Mouse (Mus musculus) kidney, postnatal 0 days (tissue): ENCODE results near the gene Kifc1. TPM values are rescaled to one million over a fixed set of nuclear protein-coding genes. Genes with fewer than 3 reads are reported as not detected.
"Not testable (repeated sequence)": the region's sequence is repeated elsewhere in the genome, so short reads cannot be mapped to it uniquely, and the experiment has no call there.

Experiments used
- ATAC-seq: fragments of 200-750 bp; cut with Nextera tagmentation; replicated peaks from 2 replicates; pipeline ENCODE4 v1.8.0; 2017; ENCODE audit warnings: low read depth, moderate number of reproducible peaks, moderate TSS enrichment, moderate library complexity; ENCODE audit not compliant: low FRiP score
- DNase-seq: peaks from one replicate; pipeline ENCODE4 v3.0.0-alpha.2; 2016; ENCODE audit warnings: low spot score
- H3K27ac ChIP-seq: fragments of 300-500 bp; sonication (generic); 2 replicates; pipeline ENCODE4 v1.5.1; 2014; ENCODE audit warnings: mild to moderate bottlenecking
- H3K27me3 ChIP-seq: fragments of 300-500 bp; sonication (generic); 2 replicates; pipeline ENCODE4 v1.6.1; 2014; ENCODE audit warnings: low read length, mixed read lengths; ENCODE audit not compliant: insufficient read depth
- H3K36me3 ChIP-seq: fragments of 300-500 bp; sonication (generic); 2 replicates; pipeline ENCODE4 v1.6.1; 2014; ENCODE audit warnings: low read length, mixed read lengths; ENCODE audit not compliant: insufficient read depth
- H3K4me1 ChIP-seq: fragments of 300-500 bp; sonication (generic); replicated peaks from 2 replicates; pipeline ENCODE4 v1.6.1; 2014; ENCODE audit warnings: antibody characterized with exemption, low read length, mixed read lengths; ENCODE audit not compliant: insufficient read depth
- H3K4me2 ChIP-seq: fragments of 300-500 bp; sonication (generic); 2 replicates; pipeline ENCODE4 v1.6.1; 2014; ENCODE audit warnings: mild to moderate bottlenecking, low read length, moderate library complexity, mixed read lengths
- H3K4me3 ChIP-seq: fragments of 300-500 bp; sonication (generic); replicated peaks from 2 replicates; pipeline ENCODE4 v1.5.1; 2014; ENCODE audit warnings: low read depth, low read length
- H3K9ac ChIP-seq: fragments of 300-500 bp; sonication (generic); 2 replicates; pipeline ENCODE4 v1.6.1; 2014; ENCODE audit warnings: low read depth, low read length
- H3K9me3 ChIP-seq: fragments of 300-500 bp; sonication (generic); replicated peaks from 2 replicates; pipeline ENCODE4 v1.6.1; 2016; ENCODE audit warnings: low read length, inconsistent platforms, mixed read lengths
- CTCF ChIP-seq: IDR thresholded peaks from 2 replicates; pipeline ENCODE4 v1.5.1; 2016; ENCODE audit warnings: antibody characterized with exemption, low read depth, mild to moderate bottlenecking, moderate library complexity
- WGBS: fragments of 180-500 bp; shearing (Covaris S2); extraction: QIAGEN DNeasy Blood & Tissue Kit; methylation state at CpG from one replicate; pipeline ENCODE4 v1.1.7; 2014; 5-methylcytosine and 5-hydroxymethylcytosine counted together
- polyA plus RNA-seq: library from polyadenylated mRNA; unstranded; fragments of >200 nt; fragmentation: Nextera tagmentation; extraction: Ambion mirVana; gene quantifications from 2 replicates; pipeline ENCODE4 v1.2.1, GENCODE M21; 2015

Gene Kifc1
- polyA plus RNA-seq, 1 experiment from 2014 or later: 3.4 TPM

DNA sequence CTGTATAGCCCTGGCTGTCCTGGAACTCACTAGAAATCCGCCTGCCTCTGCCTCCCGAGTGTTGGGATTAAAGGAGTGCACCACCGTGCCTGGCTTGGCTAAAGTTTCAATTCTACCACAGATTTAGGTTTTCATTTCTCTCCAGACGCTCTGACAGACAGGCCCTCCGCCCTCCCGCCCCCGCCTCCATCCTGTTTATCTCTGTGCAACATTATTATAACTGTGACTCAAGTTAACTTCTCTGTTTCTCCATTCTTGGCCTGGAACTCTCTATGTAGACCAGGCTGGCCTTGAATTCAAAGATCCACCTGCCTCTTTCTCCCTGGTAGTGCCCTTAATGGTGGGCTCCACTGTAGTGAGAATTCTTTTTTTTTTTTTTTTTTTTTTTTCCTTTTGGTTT, 12.0 kb upstream of the Kifc1 start:
- H3K36me3 ChIP-seq: no peaks in the 10 kb centered on the region
- ATAC-seq (no peak), DNase-seq (no peak)
- no peaks in the 10 kb centered on the region for H3K27me3 ChIP-seq
- H3K27ac ChIP-seq: no peak overlapping the region
- no peaks in the 10 kb centered on the region for H3K9me3 ChIP-seq
- H3K9ac ChIP-seq: no peak overlapping the region
- no peak overlapping the region for H3K4me2 ChIP-seq
- 74% methylated on average over 7 of the region's 7 CpGs for WGBS
- H3K4me1 ChIP-seq: no peaks in the 10 kb centered on the region
- H3K4me3 ChIP-seq: no peak overlapping the region
- no peak for TF ChIP-seq CTCF

DNA sequence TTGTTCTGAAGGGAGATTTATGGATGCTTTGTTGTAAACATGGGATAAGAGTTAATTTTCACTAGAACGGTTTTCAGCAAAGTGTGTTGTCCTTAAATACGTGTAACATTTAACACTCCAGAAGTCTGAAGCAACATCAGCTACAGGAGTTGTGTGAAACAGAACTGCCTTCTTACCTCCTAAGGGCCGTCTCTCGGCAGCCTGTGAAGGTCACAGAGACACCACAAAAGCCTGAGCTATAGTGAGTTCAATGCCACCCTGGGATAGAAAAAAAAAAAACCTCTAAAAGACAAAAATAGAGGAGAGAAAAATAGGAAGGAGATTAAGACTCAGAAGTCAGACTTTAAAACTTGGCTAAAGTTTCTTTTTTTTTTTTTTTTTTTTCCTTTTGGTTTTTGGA, 11.6 kb upstream of the Kifc1 start:
- ATAC-seq: no peak
- Histone ChIP-seq H3K4me2 (no peak overlapping the region), H3K9ac (no peak overlapping the region), H3K36me3 (no peaks in the 10 kb centered on the region), H3K27ac (no peak overlapping the region), H3K4me3 (no peak overlapping the region), H3K9me3 (no peaks in the 10 kb centered on the region), H3K27me3 (no peaks in the 10 kb centered on the region), H3K4me1 (no peaks in the 10 kb centered on the region)
- no peak for DNase-seq
- 20% methylated on average over 4 of the region's 4 CpGs for WGBS
- TF ChIP-seq CTCF: no peak

DNA sequence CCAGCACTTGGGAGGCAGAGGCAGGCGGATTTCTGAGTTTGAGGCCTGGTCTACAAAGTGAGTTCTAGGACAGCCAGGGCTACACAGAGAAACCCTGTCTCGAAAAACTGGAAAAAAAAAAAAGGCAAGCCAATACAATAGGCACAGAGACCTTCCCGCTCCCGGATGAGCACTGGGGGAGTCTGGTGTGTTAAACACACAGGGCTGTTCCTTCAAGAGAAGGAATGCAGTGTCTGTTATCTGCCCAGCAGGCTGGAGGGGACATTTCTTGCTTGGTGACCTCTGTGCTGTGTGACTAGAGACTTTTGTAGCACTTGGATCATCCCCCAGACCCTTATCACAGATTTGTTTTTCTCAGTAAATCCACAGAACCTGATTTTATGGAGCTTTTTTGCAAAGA, 11.2 kb upstream of the Kifc1 start:
- no peaks in the 10 kb centered on the region for H3K36me3 ChIP-seq
- ATAC-seq: no peak
- no peaks in the 10 kb centered on the region for H3K27me3 ChIP-seq
- no peak overlapping the region for H3K9ac ChIP-seq
- no peak for DNase-seq
- 67% methylated on average over 4 of the region's 4 CpGs for WGBS
- H3K4me1 ChIP-seq: no peaks in the 10 kb centered on the region
- TF ChIP-seq CTCF: no peak
- no peak overlapping the region for H3K27ac ChIP-seq
- H3K9me3 ChIP-seq: no peaks in the 10 kb centered on the region
- no peak overlapping the region for H3K4me3 ChIP-seq
- H3K4me2 ChIP-seq: no peak overlapping the region

DNA sequence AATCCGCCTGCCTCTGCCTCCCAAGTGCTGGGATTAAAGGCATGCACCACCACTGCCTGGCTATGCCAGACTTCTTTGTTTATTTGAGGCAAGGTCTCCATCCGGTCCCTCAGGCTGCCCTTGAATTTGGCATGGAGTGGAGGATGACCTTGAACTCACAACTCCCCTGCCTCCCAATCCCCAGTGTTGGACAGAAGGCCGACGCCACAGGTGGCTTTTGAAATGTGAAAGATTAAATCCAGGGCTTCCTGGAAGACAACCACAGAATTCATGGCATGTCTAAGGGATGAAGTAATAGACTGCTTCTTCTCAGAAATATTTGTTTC, 10.5 kb upstream of the Kifc1 start:
- Histone ChIP-seq H3K27ac (no peak overlapping the region), H3K9ac (no peak overlapping the region), H3K9me3 (no peaks in the 10 kb centered on the region), H3K36me3 (no peaks in the 10 kb centered on the region), H3K4me2 (no peak overlapping the region), H3K4me1 (no peaks in the 10 kb centered on the region), H3K27me3 (no peaks in the 10 kb centered on the region), H3K4me3 (no peak overlapping the region)
- ATAC-seq: no peak
- no peak for DNase-seq
- WGBS: 85% methylated on average over 4 of the region's 4 CpGs
- no peak for TF ChIP-seq CTCF

DNA sequence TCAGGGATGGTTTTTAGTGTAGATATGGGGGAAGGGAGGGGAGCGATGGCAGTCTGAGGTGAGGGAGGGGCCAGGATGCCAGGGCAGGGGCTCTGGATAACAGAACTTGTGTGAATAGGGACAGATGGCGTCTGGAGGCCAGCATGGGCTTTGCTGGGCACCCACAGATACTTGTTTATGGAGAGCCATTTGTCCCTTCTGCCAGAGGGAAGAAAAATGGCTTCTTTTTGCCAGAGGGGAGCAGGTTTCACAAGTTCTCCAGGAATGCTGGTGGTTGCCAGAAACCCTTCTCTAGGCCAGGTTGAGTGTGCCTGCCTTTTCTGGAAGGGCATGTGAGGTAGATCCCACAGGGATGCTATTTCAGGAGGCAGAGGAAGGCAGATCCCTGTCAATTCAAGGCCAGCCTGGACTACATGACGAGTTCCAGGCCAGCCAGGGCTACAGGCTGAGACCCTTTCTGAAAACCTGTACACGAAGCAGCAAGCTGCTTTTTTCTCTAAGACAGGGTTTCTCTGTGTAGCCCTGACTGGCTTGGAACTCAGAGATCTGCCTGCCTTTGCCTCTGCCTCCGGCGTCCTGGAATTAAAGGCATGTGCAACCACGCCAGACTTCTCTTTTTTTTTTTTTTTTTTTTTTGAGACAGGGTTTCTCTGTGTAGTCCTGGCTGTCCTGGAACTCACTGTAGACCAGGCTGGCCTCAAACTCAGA, 10.0 kb upstream of the Kifc1 start:
- TF ChIP-seq CTCF: no peak
- no peaks in the 10 kb centered on the region for H3K4me1 ChIP-seq
- H3K36me3 ChIP-seq: no peaks in the 10 kb centered on the region
- H3K4me3 ChIP-seq: no peak overlapping the region
- WGBS: 63% methylated on average over 7 of the region's 7 CpGs
- ATAC-seq (no peak), DNase-seq (no peak)
- H3K27ac ChIP-seq: no peak overlapping the region
- no peak overlapping the region for H3K4me2 ChIP-seq
- H3K9me3 ChIP-seq: no peaks in the 10 kb centered on the region
- H3K9ac ChIP-seq: no peak overlapping the region
- H3K27me3 ChIP-seq: no peaks in the 10 kb centered on the region

DNA sequence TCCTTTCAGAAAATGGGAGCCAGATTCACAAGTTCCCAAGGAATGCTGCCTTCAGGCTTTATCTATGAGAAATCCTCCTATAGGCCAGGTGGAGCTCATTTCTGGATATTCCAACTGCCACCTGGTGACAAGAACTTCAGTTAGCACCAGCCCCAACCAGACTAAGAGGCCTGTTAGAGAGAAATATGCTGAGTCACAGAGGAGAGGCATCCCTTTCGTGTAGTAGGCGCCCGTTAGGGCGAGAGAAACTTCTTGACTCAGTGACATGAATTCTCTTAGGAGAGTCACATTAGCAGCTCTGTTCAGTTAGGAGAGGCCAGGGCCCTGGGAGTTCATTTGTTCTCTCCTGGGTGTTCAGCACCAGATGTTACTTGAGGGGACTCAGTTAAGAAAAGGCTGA, 9.2 kb upstream of the Kifc1 start:
- DNase-seq (no peak), ATAC-seq (no peak)
- no peak for TF ChIP-seq CTCF
- H3K9ac ChIP-seq: no peak overlapping the region
- no peak overlapping the region for H3K4me2 ChIP-seq
- no peaks in the 10 kb centered on the region for H3K9me3 ChIP-seq
- H3K36me3 ChIP-seq: no peaks in the 10 kb centered on the region
- WGBS: 79% methylated on average over 4 of the region's 4 CpGs
- no peak overlapping the region for H3K4me3 ChIP-seq
- no peaks in the 10 kb centered on the region for H3K4me1 ChIP-seq
- H3K27me3 ChIP-seq: no peaks in the 10 kb centered on the region
- H3K27ac ChIP-seq: no peak overlapping the region

DNA sequence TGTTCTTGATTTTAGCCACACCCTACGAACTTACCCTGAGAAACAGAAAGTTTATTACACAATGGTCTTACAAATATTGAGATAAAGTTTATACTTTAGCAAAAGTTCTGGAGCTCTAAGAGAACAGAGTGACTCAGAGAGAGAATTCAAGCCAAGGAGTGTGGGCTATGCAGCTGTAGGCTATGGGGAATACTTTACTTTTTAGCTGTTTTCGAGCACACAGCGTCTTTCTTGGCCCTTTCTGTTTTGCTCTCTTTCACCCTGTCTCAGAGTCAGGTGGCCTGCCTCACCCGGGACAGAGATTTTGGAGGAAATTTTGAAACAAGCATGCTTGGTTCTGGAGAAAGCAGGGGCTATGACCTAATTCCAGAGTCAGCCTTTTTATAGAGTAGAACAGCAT, 7.7 kb upstream of the Kifc1 start:
- H3K4me3 ChIP-seq, H3K9ac ChIP-seq, H3K27me3 ChIP-seq, H3K4me2 ChIP-seq, H3K36me3 ChIP-seq, ATAC-seq, H3K4me1 ChIP-seq, H3K9me3 ChIP-seq, DNase-seq, H3K27ac ChIP-seq: not testable (repeated sequence)
- WGBS: 87% methylated on average over 4 of the region's 4 CpGs
